Mouse (Mus musculus) right cerebral cortex, postnatal 14 days (tissue): ENCODE results near the gene Igf1r.
A peak's percentile ranks its signal among the peaks of the same experiment; 100 is the strongest.

Source experiments
- DNase-seq: peaks from one replicate; pipeline ENCODE4 v3.0.0; 2022

The Igf1r gene

DNA sequence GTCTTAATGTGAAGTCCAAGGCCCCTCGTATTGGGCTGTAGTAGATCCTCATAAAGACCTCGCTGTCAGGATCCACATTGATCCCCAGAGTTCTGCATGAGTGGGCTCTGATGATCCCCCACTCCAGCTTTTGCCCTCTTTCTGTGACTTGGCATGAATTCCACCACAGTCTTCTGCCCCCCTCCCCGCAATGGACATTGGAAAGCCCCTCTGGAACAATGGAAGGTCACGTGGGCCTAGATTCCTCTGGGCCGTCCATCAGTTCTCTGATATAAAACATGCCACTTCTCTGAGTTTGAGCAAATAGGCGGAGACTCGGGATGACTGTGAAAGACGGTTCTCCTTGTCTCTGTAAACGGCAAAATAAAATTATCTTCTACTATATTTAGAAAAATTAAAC is 8.1 kb downstream of the Igf1r start:
- no peak for DNase-seq

DNA sequence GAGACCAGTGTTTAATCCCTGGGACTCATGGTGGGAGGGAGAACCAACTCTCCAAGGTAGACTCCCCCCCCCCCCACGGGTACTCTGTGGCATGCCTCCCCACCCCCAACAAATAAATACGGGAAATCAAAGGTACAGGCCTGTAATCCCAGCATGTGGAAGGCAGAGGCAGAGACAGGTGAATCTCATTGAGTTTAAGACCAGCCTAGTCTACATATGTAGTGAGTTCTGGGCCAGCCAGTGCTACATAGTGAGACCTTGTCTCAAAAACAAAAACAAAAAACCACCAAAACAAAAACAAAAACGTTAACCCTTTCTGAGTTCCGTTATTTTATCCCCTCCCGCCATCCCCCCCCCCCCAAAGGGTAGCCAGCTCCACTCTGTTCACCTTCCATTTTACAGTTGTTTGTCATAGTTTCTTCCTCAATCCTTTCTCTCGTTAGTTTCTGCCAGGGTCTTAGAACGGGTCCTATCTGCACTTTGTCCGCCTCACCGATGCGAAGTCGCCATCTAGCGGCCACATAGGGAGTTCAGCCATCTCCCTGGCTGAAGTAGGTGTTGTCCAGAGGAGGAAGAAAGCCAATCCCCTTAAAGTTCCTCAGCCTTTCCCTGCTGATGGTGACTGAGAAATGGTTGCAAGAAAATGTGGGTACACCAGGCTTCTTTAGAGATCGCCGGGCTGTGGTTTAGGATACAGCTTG is 9.1 kb downstream of the Igf1r start:
- DNase-seq: peak; percentile 84

DNA sequence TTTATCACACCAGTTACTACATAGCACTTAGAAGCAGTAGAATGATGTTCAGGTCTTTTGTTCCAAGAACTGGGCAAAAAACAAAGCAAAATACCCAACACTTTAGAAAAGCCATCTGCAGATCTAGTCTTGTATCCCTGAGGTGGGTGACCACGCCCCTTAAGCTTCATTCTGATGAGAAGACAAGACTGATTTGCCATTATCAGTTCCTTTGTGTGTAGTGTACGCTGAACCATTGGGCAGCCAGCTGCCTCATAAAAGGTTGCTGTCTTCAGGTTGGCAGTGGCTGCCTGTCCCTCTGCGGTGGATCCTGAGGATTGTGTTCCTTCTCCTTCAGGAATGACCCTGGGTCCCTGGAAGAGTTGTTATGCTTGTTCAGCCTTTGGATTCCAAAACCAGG is 11.1 kb downstream of the Igf1r start:
- DNase-seq: no peak

DNA sequence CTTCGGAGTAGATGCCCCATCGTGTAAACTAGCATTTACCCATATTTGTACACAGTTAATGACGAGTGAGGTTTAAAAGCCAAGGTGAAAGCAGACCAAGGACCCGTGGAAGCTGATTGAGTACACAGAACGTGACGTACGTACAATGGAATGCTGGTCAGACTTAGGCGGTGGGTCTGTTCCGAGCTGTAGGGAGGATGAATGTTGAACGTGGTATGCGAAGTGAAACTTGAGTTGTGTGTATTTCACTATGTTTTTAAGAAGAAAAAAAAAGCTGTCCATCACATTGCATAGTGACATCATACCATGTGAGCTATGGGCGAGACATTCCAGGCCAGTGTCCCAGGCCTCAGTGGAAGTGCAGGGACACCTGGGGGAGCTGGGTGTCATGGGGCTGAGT is 15.8 kb downstream of the Igf1r start:
- no peak for DNase-seq

DNA sequence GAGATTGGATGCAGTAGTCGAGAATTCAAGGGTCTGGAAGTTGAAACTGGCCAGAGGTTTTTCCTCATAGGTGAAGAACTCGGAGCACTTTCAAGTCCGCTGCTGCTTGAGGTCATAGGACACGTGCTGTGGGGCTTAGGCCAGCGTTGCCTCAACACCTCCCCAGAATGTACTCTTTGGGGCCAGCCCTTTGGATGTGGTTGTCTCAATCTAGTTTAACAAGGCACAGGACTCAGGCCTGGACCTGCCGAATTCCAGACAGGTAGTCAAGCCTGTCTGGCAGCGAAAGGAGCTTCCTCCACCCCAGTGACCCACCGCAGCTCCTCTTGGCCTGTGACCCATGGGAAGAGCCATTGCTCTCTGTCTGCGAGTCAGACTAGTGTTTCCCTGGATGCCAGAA is 16.4 kb downstream of the Igf1r start:
- no peak for DNase-seq

DNA sequence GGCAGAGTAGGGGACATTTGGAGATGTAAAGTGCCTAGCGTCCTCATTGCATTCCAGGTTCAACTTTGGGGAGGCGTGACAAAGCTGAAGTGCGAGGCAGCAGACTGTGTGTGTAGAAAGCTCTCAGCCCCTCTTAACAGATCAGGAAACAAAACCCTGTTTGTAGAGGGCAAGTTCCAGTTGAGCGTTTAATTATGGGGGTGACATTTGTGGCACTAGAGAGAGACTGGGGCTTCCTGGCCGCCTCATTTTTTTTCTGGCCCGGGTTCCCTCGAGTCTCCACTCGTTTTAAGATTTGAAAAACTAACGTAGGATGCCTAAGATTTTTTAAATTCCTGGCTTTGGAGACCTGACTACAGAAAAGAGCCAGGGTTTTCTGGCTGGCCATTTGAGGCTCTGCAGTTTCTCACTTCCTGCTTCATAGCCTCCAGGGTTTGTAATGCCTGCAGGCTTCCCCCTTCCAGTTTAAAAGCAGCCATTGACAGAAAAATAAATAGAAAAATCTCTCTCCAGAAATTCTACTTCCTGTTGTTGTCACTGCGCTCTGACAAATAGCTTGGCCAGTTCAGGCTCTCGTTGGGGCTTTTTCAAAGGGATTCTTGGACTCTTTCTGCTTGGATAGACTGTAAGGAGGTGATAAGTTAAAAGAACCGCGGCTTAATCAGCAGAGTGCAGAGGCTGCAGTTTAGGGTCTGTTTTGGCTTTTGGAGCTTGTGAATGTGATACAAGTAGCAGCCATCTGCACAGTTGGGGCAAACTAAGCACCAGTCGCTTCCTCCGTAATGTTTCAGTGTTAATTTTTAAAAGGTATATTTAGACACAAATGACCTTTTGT is 20.8 kb downstream of the Igf1r start:
- DNase-seq: no peak

DNA sequence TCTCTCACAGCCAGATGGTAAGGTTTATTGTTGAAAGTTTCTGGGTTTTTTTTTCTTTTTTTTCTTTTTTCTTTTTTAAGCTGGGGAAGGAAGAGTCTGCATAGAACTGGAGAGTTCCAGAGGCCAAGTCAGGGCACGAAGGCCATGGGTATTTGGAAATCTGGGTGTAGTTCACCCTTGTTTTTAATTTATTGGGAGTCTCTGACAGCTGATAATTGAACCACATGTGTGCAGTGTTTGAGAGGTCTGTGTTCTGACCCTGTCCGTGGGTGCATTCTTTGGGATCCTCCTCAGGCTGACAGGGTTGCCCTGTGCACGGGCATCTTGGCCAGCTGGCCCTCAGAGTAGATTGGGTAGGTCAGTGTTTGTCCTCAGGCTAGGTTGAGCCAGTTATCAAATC is 29.3 kb downstream of the Igf1r start:
- DNase-seq: no peak

DNA sequence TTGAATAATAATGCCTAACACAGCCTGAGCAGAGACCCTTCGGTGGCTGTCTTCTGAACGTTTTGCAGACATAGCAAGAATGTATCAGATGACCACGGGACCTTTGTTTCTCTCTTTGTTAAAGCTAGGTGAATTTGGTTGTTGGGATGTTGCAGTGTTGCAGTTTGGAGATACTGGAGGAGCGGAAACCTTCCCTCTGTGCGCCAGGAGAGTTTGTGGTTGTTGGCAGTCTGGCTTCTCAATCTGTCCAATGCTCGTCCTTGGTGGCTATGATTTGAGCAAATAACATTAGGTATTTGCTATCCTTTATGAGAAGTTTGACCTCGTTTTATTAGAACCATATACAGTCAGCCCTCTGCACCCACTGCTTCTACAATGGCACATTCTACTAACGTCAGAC is 30.2 kb downstream of the Igf1r start:
- DNase-seq: no peak

DNA sequence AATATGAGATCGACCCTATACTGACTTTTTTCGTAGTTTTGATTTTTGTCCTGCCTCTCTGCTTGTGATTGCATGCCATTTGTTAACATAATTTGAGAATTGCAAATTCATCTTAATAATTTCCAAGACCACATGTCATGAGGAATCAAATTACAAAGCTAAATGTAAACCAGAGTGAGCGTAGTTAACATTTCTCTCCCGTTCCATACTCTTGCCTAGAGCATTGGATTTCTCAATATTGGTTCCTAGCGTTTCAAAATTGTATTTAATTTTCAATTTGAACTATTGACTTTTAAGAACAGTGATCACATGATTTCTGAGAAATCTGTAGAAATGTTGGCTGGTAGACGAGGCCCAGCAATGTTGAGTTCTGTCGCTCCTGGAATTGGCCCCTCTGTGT is 30.8 kb downstream of the Igf1r start:
- no peak for DNase-seq

DNA sequence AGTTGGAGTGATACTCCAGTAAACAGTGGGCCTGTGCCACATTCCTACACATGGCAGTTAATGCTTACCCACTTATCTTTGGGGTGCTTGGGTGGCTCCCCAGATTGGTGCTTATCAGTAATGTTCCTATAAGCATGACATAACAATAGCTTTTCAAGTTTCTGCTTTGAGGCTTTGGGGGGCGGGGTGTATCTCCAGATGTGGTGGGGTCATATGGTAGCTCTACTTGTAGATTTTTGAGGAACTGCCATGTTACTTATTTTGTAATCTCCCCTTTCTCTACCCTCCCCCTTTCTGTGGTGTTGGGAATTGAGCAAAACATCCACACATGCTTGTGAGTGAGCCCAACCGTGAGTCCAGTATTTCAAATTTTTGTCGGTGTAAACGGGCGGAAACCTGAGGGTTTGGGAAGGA is 32.4 kb downstream of the Igf1r start:
- DNase-seq: no peak

DNA sequence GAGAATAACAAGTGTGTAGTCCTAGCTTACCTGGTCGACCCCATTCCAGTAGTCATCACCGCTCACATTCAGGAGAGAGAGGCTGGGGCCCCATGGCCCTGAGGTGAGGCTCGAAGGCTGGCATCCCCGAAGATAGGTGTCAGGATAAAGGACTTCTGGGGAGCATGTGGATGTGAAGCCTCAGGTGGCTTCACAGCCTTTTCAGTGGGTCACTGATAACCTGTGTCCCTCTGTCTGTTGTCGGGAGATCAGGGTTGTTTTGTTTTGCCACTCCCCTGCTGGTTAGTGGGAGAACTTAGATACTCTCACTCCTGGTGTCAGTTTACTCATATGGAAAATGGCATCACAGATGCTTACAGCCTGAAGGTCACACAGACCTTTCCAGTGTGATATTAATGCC is 32.9 kb downstream of the Igf1r start:
- no peak for DNase-seq

DNA sequence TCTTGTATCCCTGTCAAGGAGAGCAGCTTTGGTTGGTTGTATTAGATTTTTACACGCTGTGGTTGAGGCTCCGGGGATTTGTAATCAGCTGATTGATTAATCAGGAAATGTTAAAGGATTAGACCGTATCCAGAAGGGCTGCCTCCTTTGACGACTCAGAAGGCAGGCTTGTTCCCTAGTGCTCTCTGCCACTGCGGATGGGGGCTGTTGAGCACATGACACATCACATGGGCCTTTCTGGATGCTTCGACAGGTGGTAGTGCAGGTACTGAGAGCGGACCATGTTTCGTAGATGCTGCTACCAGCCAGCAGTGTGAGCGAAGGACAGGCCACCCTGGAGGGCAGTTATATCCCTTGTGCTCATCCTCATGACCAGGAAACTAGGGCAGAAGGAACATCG is 33.6 kb downstream of the Igf1r start:
- DNase-seq: no peak

DNA sequence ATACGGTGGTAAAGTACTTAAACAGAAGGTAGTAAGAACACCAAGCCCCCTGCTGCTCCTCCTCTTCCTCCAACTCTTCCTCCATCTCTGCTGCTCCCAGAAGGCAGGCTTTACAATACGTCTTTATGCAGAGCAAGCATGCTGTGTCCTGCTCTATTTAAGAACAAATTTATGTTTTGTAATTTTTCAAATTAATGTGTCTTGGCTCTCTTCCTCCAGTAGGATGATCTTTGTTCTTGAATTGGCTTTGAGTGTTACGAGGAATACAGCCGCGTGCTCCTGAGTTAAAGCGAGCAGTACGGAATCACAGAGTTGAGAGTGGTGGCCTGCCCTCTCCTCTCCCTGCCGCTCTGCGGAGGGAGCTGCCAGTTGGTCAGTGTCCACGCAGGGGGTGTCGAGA is 34.2 kb downstream of the Igf1r start:
- DNase-seq: no peak

DNA sequence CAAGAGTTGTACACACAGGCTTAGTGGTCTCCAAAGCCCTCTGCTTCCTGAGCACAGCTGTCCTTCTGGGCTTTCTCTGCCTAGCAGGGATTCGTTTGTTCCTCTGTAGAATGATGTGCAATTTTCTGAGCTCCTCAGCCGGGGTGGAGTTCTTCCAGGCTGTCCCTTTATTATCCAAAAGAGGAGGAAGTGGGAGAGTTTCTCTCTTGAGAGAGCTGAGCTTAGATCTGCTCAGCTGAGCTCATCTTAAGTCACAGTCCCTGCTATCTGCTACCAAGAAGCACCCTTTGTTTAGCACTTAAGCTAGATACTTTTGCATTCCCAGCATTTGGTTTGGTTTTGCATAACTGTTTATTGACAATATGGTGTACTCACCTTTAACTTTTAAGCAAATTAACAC is 36.7 kb downstream of the Igf1r start:
- DNase-seq: no peak

DNA sequence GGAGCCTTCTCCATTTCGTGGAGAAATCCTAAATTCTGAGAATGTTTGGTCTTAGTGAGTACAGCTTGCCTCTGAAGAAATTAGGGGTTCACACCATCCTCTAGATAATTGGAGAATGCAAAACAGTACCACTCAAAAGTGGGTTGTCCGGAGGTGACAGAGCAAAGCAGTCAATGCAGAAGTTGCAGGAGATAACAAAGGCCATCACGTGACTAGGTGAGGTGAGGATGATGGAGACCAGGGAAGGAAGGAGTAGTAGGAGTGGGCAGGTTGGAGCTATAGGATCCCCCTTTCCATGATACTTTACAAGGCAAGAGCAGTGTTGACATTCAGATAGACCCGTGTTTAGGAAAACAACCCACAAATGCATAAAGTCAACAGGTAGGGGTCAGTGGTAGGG is 41.0 kb downstream of the Igf1r start:
- no peak for DNase-seq

DNA sequence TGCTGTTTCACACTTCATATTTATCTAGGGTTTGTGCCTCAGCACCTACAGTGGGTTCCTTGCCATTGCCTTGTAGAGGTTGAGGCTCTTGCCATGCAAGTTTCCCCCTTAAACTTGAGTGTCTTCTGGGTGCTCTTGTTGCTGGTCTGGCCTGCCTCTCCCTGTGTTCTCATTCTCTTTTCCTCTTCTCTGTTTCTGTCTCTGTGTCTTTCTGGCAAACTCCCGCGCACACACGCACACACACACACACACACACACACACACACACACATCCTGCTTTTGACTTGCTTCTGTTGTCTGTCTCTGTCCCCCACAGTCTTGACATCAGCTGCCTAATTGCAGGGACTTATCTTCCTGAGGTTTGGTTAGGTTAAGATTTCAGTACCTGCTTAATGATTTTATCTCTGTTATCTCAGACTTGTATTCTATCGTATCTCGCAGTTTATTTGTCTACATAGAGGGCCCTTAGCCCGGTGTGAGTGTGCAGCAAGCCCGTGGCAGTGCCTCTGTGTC is 41.8 kb downstream of the Igf1r start:
- no peak for DNase-seq

DNA sequence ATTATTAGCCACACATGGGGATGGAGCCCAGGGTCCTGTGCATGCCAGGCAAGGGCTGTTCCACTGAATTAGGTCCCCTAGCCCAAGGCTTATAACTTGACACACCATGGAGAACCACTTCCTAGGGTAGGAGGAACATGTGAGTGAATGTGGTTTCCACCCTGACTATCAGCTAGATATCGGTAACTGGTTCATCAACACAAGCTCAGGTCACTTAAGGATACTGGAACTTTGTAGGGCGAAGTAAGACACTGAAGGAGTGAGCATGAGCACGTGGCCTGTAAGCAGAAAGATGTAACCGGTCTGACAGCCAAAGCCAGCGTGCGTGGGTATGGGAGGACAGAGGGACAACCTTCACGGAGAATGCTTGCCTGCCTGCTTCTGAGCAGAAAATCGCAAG is 42.6 kb downstream of the Igf1r start:
- DNase-seq: no peak

DNA sequence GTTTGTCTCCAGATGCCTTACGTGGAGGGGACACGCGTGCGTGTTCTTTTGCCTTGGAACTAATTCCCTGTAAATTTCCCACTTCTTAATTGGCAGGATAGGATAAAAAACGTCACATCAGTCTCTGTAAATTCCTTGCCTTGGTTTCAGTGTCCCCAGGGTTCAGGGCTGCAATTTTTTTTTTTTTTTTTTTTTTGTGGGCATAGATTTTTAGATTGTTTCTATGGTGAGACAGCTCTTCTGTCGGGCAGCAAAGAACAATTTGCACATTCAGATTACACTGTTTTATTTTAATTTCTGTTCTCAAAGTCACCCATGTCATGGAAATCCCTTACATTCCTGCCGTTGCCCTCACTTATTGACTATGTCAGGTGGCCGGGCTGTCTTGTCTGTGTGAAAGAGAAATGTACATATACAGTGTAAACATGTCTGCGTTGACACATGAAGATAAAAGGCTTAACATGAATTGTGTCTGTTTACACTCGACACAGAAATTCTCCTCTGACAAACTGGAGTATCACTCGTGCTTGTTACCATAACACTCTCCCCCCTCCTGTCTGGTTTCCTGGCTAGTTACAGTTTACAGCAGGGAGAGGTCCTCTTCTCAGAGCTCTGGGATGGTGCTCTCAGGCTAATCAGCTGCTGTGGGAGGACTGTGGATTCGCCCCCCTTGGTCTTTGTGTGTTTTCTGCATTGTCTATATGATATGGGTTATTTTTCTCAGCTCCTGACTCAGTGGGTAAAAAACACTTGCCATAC is 43.8 kb downstream of the Igf1r start:
- DNase-seq: no peak

DNA sequence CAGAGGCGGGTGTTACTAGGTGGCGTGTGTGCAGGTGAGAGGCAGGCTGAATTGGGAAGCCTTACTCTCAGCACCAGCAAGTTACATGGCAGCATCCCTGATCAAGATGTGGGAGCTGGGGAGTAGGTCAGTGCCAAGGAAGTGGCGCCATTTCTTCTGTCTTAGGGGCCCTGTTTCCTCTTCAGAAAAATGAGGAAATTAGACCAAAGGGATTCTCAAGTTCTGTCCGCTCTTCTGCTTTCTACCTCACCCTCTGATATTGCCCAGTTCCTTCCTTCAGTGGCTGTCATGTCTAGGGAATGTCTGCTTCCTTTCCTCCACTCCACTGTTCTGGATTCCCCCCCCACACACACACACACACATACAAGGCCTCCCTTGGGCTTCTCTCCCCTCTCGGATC is 48.6 kb downstream of the Igf1r start:
- DNase-seq: no peak

DNA sequence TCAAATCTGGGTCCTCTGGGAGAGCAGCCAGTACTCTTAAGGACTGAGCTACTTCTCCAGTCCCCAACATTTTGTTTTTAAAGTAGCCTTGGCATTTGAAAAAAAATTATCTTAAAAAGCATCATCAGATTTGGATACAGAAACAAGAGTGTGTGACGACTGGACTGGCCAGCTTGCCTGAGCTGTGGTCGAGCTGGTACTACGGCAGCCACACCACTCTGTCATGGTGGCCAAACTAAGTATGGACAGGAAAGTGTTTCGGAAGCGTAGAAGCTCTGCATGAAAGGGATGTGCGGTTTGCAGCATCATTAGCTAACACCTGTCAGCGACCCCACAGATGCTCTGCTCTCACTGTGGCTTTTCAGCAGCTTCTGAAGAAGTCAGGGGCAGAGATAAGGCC is 53.4 kb downstream of the Igf1r start:
- no peak for DNase-seq

DNA sequence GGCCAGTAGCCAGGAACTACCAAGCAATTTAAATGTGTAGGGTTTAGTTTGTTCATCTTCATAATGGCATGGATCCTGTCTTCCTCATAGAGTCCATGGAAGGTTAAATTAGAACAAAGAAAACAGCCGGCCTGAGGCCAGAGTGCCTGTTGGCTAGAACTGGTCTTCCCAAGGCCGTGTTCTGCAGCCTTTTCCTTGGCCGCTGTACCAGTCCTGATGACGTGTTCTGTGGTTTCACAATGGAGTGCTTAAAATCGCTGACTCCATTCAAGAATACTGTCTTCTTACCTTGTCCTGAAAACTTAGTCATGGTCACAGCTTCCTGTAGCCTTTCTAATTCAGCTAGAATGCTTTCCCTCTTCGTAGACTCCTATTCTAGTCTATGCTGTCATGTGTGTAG is 53.9 kb downstream of the Igf1r start:
- no peak for DNase-seq

DNA sequence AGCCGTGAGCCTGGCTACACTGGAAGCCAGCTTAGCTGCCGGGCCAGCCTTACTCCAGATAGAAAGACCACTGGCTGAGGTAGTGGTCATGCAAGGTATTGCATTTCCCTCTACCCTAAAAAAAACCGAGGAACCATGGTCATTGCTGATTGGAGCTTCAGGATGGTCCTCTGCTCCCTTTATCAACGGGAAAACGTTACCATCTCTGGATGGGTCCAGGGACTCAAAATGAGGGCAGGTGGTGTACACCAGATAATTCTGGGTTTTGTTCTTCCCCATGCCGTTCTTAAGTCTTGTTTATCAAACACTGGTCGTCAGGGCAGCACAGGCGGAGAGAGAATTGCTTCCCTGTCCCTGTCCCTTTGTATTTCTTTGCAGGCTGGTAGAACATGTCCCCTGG is 57.0 kb downstream of the Igf1r start:
- no peak for DNase-seq

DNA sequence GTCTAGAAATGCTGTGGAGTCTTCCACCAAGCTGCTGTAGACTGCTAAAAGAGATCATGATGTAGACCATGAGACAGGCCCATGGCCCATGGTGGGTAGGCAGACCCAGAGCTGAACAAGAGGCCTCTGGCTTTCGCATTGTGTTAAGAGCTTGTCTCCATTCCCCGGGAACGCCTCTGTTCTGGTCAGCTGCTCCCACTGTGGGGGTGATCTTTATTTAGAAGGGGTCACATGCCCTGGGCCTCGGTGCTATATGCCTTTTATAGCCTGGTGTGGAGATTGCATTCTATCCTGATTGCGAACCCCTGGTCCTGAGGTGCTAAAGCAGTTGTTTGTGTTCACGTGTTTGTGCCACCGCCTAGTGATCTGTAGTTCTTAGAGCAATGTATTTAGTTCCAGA is 57.5 kb downstream of the Igf1r start:
- DNase-seq: no peak

DNA sequence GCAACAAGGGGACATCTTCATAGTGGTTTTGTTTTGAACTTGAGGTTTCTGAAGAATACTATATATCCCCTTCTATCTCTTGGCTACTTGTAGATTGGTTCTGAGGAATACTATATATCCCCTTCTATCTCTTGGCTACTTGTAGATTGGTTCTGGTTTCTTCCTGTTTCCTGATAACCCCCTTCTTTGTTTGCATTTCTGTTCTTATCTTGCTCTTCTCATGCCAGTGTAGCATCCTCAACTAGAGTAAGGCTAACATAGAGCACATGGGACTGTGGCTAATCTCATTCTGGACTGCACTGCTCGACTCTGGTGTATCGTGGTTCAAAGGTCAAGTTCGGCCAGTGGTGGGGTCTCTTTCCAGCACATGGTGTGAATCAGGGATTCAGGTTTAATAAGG is 58.2 kb downstream of the Igf1r start:
- no peak for DNase-seq
